In the genomic region with DNA sequence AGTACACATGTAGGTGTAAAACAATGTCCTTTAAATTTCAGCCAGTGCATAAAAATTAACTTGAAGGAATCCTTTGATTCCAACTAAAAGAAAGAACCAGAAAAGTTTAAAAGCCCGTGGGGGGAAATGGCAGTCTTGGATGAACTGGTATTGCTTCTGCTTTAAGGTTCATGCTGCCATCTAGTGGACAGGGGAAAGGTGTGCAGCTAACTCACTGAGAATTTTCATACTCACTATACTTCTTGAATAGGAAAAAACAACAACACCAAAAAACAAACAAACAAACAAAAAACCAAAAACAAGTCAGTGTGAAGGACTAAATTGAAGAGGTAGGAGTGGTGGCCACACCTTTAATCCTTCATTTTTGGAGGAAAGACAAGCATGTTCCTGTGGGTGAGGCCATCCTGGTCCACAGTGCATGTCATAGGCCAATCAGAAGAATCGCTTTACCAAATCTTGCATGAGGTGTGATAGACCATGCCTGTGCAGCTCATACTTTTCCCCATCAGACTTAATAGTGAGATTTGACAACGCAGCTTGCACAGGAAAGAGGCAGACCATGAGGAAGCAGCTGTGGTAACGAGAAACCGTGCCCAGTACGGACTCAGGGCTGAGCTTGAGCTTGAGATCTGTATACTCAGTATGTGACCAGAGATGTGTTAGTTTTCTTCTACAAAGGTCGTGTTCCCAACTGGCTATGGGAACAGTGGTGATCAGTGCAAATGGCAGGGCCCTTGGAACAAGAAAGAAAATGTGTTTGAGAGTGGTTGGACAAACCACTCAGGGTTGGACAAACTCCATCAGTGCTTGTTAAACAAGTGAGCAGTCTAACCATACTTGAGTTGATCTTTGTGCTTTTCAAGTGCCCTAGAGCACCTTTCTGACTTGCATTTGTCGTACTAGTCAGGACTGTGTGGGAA, we compare ENCODE assay signal across 9 mouse cellular contexts. TPM values are rescaled to one million over a fixed set of nuclear protein-coding genes. Genes with fewer than 3 reads are reported as not detected.
DNase-seq lines count a peak whose midpoint lies in the region; ATAC-seq and TF ChIP-seq lines count a peak whose summit lies in the region.
"Had no signal": no experiment of that assay in that cellular context is flagged by ENCODE, and none has a peak within 500 bp of the region (broad histone marks: within the 10 kb centered on the region; RNA-seq: fewer than 3 reads in every experiment).

No protein-coding gene starts in this region.

- H3K36me3 ChIP-seq in forebrain, embryonic 12.5 days (replicated peaks) = no peaks in the 10 kb centered on the region
- no peaks in the 10 kb centered on the region for H3K36me3 ChIP-seq in forebrain, embryonic 10.5 days (replicated peaks)
- no peaks in the 10 kb centered on the region for H3K36me3 ChIP-seq in neural tube, embryonic 11.5 days (ENCODE audit: control insufficient read depth, insufficient read depth, low read length)
- H3K36me3 ChIP-seq: stomach, embryonic 15.5 days had no signal

- peak; percentile 72; the same call in 1 of the 2 replicates for TF ChIP-seq CTCF in brain, embryonic 14.5 days (IDR thresholded peaks at IDR 0.05; ENCODE audit: borderline replicate concordance, extremely low read depth, insufficient read depth, insufficient read length)

- no peak overlapping the region for H3K4me3 ChIP-seq in forebrain, embryonic 12.5 days (replicated peaks)
- no peak overlapping the region for H3K4me3 ChIP-seq in forebrain, embryonic 10.5 days
- no peak overlapping the region for H3K4me3 ChIP-seq in neural tube, embryonic 11.5 days (ENCODE audit: low read depth, low read length)
- H3K4me3 ChIP-seq: stomach, embryonic 15.5 days had no signal

- no peak for TF ChIP-seq POLR2A in brain, embryonic 14.5 days (IDR thresholded peaks at IDR 0.05; ENCODE audit: borderline replicate concordance, extremely low read depth, insufficient read depth, insufficient read length, poor library complexity, severe bottlenecking)

- no peaks in the 10 kb centered on the region for H3K9me3 ChIP-seq in forebrain, embryonic 12.5 days
- no peaks in the 10 kb centered on the region for H3K9me3 ChIP-seq in forebrain, embryonic 10.5 days
- H3K9me3 ChIP-seq in neural tube, embryonic 11.5 days (ENCODE audit: control insufficient read depth, low read length) = no peaks in the 10 kb centered on the region
- H3K9me3 ChIP-seq: stomach, embryonic 15.5 days had no signal

- WGBS in forebrain, embryonic 12.5 days = 74% methylated on average over 8 of the region's 8 CpGs
- 78% methylated on average over 8 of the region's 8 CpGs for WGBS in forebrain, embryonic 10.5 days
- WGBS in neural tube, embryonic 11.5 days = 75% methylated on average over 8 of the region's 8 CpGs

- peak; percentile 58; the same call in 1 of the 2 replicates for ATAC-seq in forebrain, embryonic 12.5 days (ENCODE audit: low FRiP score)
- ATAC-seq in neural tube, embryonic 11.5 days (ENCODE audit: insufficient read depth, low FRiP score, low TSS enrichment) = no peak
- ATAC-seq in granulocyte monocyte progenitor cell, adult 5-6 weeks (replicated peaks; ENCODE audit: poor library complexity, severe bottlenecking) = peak; percentile 74

- H3K9ac ChIP-seq in forebrain, embryonic 12.5 days = no peak overlapping the region
- no peak overlapping the region for H3K9ac ChIP-seq in neural tube, embryonic 11.5 days (ENCODE audit: low read length)
- H3K9ac ChIP-seq: stomach, embryonic 15.5 days had no signal

- peaks cover 10% of the 10 kb centered on the region; the same call in 1 of the 2 replicates for H3K27me3 ChIP-seq in forebrain, embryonic 12.5 days
- H3K27me3 ChIP-seq in forebrain, embryonic 10.5 days (ENCODE audit: poor library complexity, severe bottlenecking) = peaks cover 16% of the 10 kb centered on the region
- H3K27me3 ChIP-seq in neural tube, embryonic 11.5 days (ENCODE audit: control insufficient read depth, insufficient read depth, low read length) = no peaks in the 10 kb centered on the region
- H3K27me3 ChIP-seq: stomach, embryonic 15.5 days had no signal

- H3K4me2 ChIP-seq in forebrain, embryonic 12.5 days = no peak overlapping the region
- no peak overlapping the region for H3K4me2 ChIP-seq in neural tube, embryonic 11.5 days (ENCODE audit: low read depth)
- H3K4me2 ChIP-seq: stomach, embryonic 15.5 days had no signal

- no peak overlapping the region for H3K27ac ChIP-seq in forebrain, embryonic 12.5 days
- H3K27ac ChIP-seq in forebrain, embryonic 10.5 days = no peak overlapping the region
- H3K27ac ChIP-seq in neural tube, embryonic 11.5 days (ENCODE audit: low read depth, low read length) = no peak overlapping the region
- H3K27ac ChIP-seq: stomach, embryonic 15.5 days had no signal

- peaks cover 10% of the 10 kb centered on the region; the same call in 1 of the 2 replicates for H3K4me1 ChIP-seq in forebrain, embryonic 12.5 days
- H3K4me1 ChIP-seq in forebrain, embryonic 10.5 days = peaks cover 7% of the 10 kb centered on the region
- 0 out of 2 replicates have a peak, but pooled peaks cover 5% of the 10 kb centered on the region for H3K4me1 ChIP-seq in neural tube, embryonic 11.5 days (ENCODE audit: control insufficient read depth, insufficient read depth, low read length)
- H3K4me1 ChIP-seq: stomach, embryonic 15.5 days had no signal

- DNase-seq in forebrain, embryonic 10.5 days (ENCODE audit: extremely low spot score, low spot score) = no peak
- DNase-seq in neural tube, embryonic 11.5 days (ENCODE audit: low spot score) = peak; percentile 34
- no peak for DNase-seq in neural tube, embryonic 10.5 days (ENCODE audit: extremely low spot score, low spot score)
- DNase-seq in brain, embryonic 14.5 days (ENCODE audit: low read depth) = peak; percentile 84
- DNase-seq in lung, postnatal 10 days = peak; percentile 70
- peak; percentile 16 for DNase-seq in yolk sac, embryonic 10.5 days (ENCODE audit: low spot score)

RNA-seq across cellular contexts. Expression of gene Stx18, which starts 52.8 kb away (rescaled TPM):
- 35.6 and 41.6 TPM in 2 replicates for polyA plus RNA-seq in forebrain, embryonic 12.5 days (2016; fragmentation: Nextera tagmentation; extraction: Ambion mirVana)
- 52.0 and 54.4 TPM in 2 replicates for polyA plus RNA-seq in forebrain, embryonic 10.5 days (2016; fragmentation: Nextera tagmentation; extraction: Ambion mirVana)
- 42.9 and 53.2 TPM in 2 replicates for polyA plus RNA-seq in neural tube, embryonic 11.5 days (2014; fragmentation: Nextera tagmentation; extraction: Ambion mirVana)
- 25.6 and 28.0 TPM in 2 replicates for polyA plus RNA-seq in brain, embryonic 14.5 days (2012; rRNA removed)
- total RNA-seq in granulocyte monocyte progenitor cell, adult 5-6 weeks (2014; fragmentation: Nextera tagmentation) = 22.9 and 30.9 TPM in 2 replicates
- total RNA-seq in granulocyte monocyte progenitor cell, adult 5-6 weeks (2017) = 47.2 and 53.4 TPM in 2 replicates

Comparison
In these comparisons a context has a peak if more than half of its experiments do, and no peak if none do; other contexts are left out.
1. DNase-seq: peak in neural tube, embryonic 11.5 days (single experiment), brain, embryonic 14.5 days (single experiment), lung, postnatal 10 days (single experiment) and yolk sac, embryonic 10.5 days (single experiment); none in forebrain, embryonic 10.5 days (single experiment) and neural tube, embryonic 10.5 days (single experiment).